Mouse (Mus musculus) fibroblast of lung, adult 2 months (primary cell): ENCODE data around the gene Sufu.

Experiments used
- DNase-seq: peaks from one replicate; pipeline ENCODE4 v3.0.0-alpha.2; 2011; ENCODE audit warnings: low read depth

Sufu gene

DNA sequence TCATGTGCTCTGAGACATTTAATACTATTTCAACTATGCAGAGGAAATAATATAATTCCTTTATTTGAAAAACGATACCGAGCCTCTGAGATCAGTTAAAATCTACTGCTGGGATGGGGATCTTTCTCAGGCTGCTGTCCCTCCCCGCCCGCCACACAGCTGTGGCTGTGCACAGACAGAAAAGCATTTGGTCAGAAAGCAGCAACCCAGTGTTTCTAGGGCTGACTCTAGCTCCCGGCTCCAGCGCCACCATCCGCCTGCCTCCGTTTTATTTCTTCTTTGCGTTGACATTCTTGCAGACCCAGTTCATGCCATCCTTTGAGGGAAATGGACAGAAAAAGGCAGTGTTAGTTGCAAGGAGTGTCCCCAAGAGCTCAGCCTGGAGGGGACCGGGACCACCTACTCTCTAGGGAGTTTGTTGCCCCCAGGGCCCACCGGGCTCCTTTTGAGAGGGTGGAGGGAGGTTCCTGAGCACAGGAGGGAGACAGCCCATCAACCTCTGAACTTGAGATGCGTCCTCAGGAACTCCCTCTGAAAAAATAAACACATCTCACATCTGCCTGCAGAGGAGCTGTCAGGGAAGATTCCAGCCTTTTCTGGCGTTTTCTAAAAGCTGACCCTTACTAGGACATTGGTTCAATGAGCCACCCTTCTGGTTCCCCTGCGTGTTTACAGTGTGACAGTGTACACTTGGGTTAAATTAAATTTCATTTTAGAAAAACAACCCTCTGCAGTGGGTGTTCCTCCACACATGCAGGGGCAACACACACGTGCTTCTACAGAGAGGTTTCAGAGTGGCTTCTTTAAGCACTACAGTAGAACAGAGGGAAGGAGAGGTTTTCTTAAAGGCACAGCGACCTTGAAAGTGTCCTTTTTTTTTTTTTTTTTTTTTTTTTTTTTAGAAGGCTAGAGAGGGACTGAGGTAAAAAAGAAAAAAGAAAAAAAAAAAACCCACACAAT is 134.7 kb downstream of the Sufu start:
- DNase-seq, result no peak

DNA sequence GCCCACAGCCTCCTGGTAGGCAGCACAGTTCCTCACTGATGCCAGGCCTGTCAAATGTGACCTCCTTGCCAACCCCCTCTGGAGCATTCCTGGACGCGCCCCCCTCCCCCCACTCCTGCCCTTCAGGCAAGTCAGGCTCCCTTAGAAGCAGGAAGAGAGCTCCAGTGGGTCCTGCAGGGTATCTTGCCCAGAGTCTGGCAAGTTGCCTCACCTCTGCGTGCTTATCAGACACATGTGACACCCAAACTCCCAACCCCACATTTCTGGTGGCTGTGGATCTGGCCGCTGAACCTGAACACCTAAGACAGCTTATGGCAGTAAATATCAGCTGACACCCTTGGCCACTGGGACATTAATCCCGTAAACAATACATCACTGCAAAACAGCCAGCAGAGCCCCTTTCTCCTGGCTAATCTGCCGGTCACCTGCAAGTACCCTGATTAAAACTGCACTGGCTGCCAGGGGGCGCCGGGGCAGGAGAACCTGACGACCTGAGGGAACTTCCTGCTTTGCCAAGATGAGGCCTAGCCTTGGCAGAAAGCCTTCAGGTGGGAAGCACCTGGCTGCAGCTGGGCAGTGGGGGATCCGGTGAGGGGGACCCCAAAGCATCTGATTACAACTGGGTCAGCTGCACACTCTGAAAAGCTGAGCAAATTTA is 135.5 kb downstream of the Sufu start:
- no peak for DNase-seq

DNA sequence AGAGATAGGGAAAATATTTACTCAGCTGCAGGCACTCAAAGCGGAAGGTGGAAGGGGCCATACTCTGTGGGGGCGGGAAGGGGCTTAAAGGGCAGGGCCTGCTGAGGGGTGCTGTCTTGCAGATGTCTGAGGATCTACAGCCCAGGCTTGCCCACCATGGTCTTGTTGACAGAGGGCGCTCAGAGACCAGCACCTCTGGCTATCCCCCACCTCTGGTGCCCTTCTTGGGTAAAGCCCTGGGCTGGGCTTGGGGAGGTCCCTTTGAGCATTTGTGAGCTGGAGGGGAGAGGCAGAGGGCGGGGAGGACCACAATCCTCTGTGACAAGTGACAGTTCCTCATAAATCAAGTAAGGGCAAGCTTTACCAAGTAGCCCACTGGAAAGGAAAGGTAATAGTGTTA is 136.4 kb downstream of the Sufu start:
- no peak for DNase-seq

DNA sequence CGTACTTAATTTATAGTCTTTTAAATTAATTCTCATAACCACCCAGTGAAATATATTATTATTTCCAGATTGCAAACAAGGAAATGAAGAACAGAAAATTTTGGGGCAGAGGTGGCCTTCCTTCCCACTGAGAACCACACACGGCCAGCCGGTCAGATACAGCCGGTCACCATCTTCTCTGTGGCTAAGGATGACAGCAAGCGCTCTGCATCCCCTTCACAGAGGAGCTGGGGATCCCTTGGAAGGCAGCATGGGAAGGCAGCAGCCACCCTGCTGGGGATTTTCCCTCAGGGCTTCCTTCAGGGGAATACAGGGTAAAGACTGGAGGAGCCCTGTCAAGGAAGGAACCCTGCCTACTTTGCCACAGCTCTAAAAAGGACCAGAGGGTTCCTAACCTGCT is 136.8 kb downstream of the Sufu start:
- no peak for DNase-seq

GRCm38 (mm10) chr19:46534542-46535098 is 137.9 kb downstream of the Sufu start:
- no peak for DNase-seq

DNA sequence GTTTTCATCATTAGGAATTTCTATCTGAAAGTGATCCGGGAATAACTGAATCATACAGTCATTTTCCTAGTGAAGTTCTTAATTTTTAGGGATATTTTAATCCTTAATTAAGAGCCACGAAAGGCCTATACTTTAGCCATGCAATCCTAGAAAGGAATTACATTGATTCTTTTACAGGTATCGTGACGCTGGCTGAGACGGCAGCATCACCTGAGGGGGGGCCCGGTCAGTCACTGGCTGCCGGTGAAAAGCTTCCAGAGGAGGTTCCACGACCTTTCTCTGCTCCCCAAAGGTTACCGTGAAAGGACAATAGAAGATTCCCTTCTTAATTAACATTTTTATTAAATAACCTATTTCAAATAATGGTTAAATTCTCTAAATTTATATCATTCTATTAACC is 140.7 kb downstream of the Sufu start:
- no peak for DNase-seq

GRCm38 (mm10) chr19:46538213-46538612 is 141.5 kb downstream of the Sufu start:
- DNase-seq, result no peak
